Mouse (Mus musculus) forebrain, embryonic 14.5 days (tissue): ENCODE measurements around the gene Aldh18a1. TPM values are rescaled to one million over a fixed set of nuclear protein-coding genes. Genes with fewer than 3 reads are reported as not detected.

Experiments
- ATAC-seq: fragments of 200-750 bp; cut with Nextera tagmentation; 2 replicates; pipeline ENCODE4 v1.8.0; 2017; ENCODE audit warnings: mild to moderate bottlenecking, moderate library complexity
- DNase-seq: peaks from one replicate; pipeline ENCODE4 v3.0.0-alpha.2; 2015; ENCODE audit warnings: low spot score
- H3K27ac ChIP-seq: fragments of 300-500 bp; sonication (generic); 2 replicates; pipeline ENCODE4 v1.5.1; 2014; ENCODE audit warnings: low read depth, mild to moderate bottlenecking, control low read depth, low read length, moderate library complexity
- H3K27me3 ChIP-seq: fragments of 300-500 bp; sonication (generic); replicated peaks from 2 replicates; pipeline ENCODE4 v1.6.1; 2014; ENCODE audit warnings: low read length, control low read depth, mixed read lengths; ENCODE audit not compliant: control insufficient read depth, insufficient read depth
- H3K36me3 ChIP-seq: fragments of 300-500 bp; sonication (generic); 2 replicates; pipeline ENCODE4 v1.6.1; 2014; ENCODE audit warnings: low read length, control low read depth; ENCODE audit not compliant: control insufficient read depth, insufficient read depth
- H3K4me1 ChIP-seq: fragments of 300-500 bp; sonication (generic); 2 replicates; pipeline ENCODE4 v1.6.1; 2014; ENCODE audit warnings: antibody characterized with exemption, low read length, control low read depth; ENCODE audit not compliant: control insufficient read depth, insufficient read depth
- H3K4me2 ChIP-seq: fragments of 300-500 bp; sonication (generic); 2 replicates; pipeline ENCODE4 v1.6.1; 2014; ENCODE audit warnings: mild to moderate bottlenecking, control low read depth, low read length
- H3K4me3 ChIP-seq: fragments of 300-500 bp; sonication (generic); 2 replicates; pipeline ENCODE4 v1.5.1; 2014; ENCODE audit warnings: low read depth, low read length, control low read depth
- H3K9ac ChIP-seq: fragments of 300-500 bp; sonication (generic); 2 replicates; pipeline ENCODE4 v1.6.1; 2014; ENCODE audit warnings: mild to moderate bottlenecking, low read length, control low read depth, moderate library complexity
- H3K9me3 ChIP-seq: fragments of 300-500 bp; sonication (generic); replicated peaks from 2 replicates; pipeline ENCODE4 v1.6.1; 2016; ENCODE audit warnings: low read length, control low read depth, mixed read lengths; ENCODE audit not compliant: control insufficient read depth
- WGBS: fragments of 180-500 bp; shearing (Covaris S2); extraction: QIAGEN DNeasy Blood & Tissue Kit; methylation state at CpG from one replicate; pipeline ENCODE4 v1.1.7; 2014; 5-methylcytosine and 5-hydroxymethylcytosine counted together
- polyA plus RNA-seq: library from polyadenylated mRNA; unstranded; fragments of >200 nt; fragmentation: Nextera tagmentation; extraction: Ambion mirVana; gene quantifications from 2 replicates; pipeline ENCODE4 v1.2.1, GENCODE M21; 2014

The Aldh18a1 gene
- polyA plus RNA-seq, 1 experiment from 2014 or later, result 56.3 TPM

DNA sequence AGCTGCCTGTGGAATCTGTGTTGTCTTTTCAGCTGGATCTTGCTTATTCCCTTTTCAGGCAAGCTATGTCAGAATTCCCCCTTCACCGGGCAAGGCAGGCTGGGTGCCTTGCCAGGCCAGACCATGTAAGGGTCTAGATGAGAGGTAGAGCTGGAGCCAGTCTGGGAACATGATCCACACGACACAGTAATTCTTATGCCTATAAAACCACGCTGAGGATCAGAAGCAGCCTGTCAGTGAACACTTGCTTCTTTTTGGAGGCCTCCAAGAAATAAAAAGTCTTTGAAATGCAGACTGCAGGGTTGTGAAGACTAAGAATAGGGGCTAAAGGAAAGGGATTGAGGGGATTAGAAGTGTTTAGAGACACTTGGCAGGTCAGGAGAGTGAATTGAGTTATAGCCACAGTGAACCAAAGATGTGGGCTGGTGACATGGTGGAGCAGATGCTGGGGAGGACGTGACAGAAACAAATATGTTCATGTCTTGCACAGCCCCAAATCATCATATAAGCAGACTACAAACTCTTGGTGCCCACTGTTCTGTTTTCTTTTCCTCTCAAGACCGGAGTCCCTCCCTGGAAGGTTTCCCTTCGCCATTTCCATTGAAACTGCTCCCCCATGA is 38.6 kb downstream of the Aldh18a1 start:
- WGBS, result 53% methylated on average over 6 of the region's 6 CpGs
- DNase-seq (no peak), ATAC-seq (no peak)
- H3K4me3 ChIP-seq, result no peak overlapping the region
- H3K27ac ChIP-seq, result no peak overlapping the region
- no peak overlapping the region for H3K4me2 ChIP-seq
- no peaks in the 10 kb centered on the region for H3K27me3 ChIP-seq
- no peaks in the 10 kb centered on the region for H3K9me3 ChIP-seq
- peaks cover 45% of the 10 kb centered on the region for H3K36me3 ChIP-seq
- no peaks in the 10 kb centered on the region for H3K4me1 ChIP-seq
- H3K9ac ChIP-seq, result no peak overlapping the region

DNA sequence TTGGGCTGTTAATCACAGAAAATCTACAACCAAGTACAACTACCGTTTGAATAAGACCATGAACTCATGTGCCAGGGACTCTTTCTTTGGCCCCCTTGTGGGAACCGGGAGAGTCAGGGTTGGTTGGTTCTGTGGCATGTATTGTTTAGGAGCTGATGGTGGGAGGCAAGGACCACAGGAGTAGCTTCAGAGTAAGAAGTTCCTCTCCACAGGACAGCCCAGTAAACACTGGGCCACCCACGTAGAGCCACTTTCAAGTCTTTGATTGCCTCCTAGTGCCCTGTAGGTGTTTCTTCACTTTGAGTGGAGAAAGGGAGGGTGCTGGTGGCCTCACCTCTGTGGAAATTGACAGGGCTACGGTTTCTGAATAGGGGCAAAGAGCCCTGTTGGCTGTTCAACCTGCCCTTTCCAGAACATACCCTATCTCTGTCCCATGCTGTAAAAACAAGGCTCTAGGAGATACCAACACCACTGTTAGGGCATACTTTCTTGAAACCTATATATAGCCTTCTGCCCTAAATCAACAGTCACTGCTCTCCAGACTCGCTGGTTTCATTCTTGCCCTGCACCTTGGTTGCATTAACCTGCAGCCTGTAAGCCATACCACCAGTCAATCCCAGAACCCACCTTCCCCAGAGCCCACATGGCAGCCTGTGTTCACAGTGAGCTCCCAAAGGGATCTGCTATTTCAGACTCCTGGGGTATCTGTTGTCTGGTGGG is 39.3 kb downstream of the Aldh18a1 start:
- H3K4me3 ChIP-seq, result no peak overlapping the region
- WGBS, result 37% methylated on average over 5 of the region's 5 CpGs
- DNase-seq, result no peak
- no peaks in the 10 kb centered on the region for H3K27me3 ChIP-seq
- H3K9ac ChIP-seq, result no peak overlapping the region
- peaks cover 38% of the 10 kb centered on the region for H3K36me3 ChIP-seq
- no peak for ATAC-seq
- H3K4me2 ChIP-seq, result no peak overlapping the region
- H3K9me3 ChIP-seq, result no peaks in the 10 kb centered on the region
- no peaks in the 10 kb centered on the region for H3K4me1 ChIP-seq
- H3K27ac ChIP-seq, result no peak overlapping the region

- no peak overlapping the region for H3K4me3 ChIP-seq
- H3K4me1 ChIP-seq, result no peaks in the 10 kb centered on the region
- WGBS, result 84% methylated on average over 6 of the region's 6 CpGs
- no peaks in the 10 kb centered on the region for H3K27me3 ChIP-seq
- H3K9ac ChIP-seq, result no peak overlapping the region
- DNase-seq (no peak), ATAC-seq (no peak)
- H3K36me3 ChIP-seq, result peaks cover 32% of the 10 kb centered on the region
- no peak overlapping the region for H3K4me2 ChIP-seq
- no peak overlapping the region for H3K27ac ChIP-seq
- H3K9me3 ChIP-seq, result no peaks in the 10 kb centered on the region
Measured at GRCm38 (mm10) chr19:40548386-40548785, 39.9 kb downstream of the Aldh18a1 start.

- H3K4me1 ChIP-seq, result no peaks in the 10 kb centered on the region
- no peak overlapping the region for H3K9ac ChIP-seq
- H3K27me3 ChIP-seq, result no peaks in the 10 kb centered on the region
- WGBS, result 9% methylated on average over 3 of the region's 3 CpGs
- peak; percentile 89 for DNase-seq
- H3K36me3 ChIP-seq, result no peaks in the 10 kb centered on the region
- ATAC-seq, result peak; percentile 88
- H3K4me2 ChIP-seq, result no peak overlapping the region
- H3K27ac ChIP-seq, result no peak overlapping the region
- no peaks in the 10 kb centered on the region for H3K9me3 ChIP-seq
- H3K4me3 ChIP-seq, result no peak overlapping the region
Measured at GRCm38 (mm10) chr19:40544856-40545255, 43.4 kb downstream of the Aldh18a1 start.

- H3K9ac ChIP-seq, result no peak overlapping the region
- H3K9me3 ChIP-seq, result no peaks in the 10 kb centered on the region
- ATAC-seq, result no peak
- no peak for DNase-seq
- no peaks in the 10 kb centered on the region for H3K4me1 ChIP-seq
- H3K4me2 ChIP-seq, result no peak overlapping the region
- WGBS, result 90% methylated on average over 7 of the region's 7 CpGs
- no peaks in the 10 kb centered on the region for H3K27me3 ChIP-seq
- H3K27ac ChIP-seq, result no peak overlapping the region
- no peak overlapping the region for H3K4me3 ChIP-seq
- no peaks in the 10 kb centered on the region for H3K36me3 ChIP-seq
Measured at GRCm38 (mm10) chr19:40542776-40543175, 45.5 kb downstream of the Aldh18a1 start.

DNA sequence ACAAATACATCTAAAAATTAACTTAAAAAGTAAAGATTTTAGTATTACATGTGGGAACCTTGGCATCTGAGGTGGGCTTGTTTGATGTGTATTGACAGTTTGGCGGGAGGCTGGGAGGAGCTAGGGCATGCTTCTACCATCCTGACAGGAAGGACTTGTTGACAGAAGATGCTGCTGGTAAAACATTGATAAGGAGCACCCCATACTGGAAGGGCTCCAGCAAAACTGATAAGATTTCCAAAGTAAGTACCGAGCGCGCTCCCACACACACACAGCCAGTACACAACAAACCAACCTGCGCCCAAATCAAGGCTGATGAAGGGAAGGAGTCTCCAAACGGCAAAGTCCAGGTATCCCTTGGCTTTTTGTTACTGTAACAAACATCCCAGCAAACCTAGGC is 51.7 kb downstream of the Aldh18a1 start:
- WGBS, result 94% methylated on average over 6 of the region's 6 CpGs
- no peak overlapping the region for H3K27ac ChIP-seq
- ATAC-seq, result no peak

DNA sequence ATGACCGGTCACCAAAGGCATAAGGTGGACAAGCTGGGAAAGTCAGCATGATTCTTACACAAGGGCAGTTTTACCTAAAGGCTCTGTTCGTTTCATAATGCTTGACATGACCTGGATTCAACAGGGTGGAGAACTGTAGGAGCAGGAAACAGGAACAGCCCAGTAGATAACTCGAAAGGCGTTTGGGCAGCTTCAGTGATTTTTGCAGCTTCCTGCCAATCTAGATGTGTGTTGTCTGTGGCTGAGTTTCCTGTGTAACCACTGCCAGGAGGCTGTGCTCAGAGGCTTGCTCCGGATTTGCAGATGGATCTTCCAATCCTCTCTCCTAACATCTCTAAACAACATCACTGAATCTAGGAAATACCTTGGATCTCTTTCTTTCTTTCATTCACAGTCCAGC is 55.7 kb downstream of the Aldh18a1 start:
- Histone ChIP-seq H3K4me3 (no peak overlapping the region), H3K27me3 (no peaks in the 10 kb centered on the region), H3K4me1 (no peaks in the 10 kb centered on the region), H3K27ac (no peak overlapping the region), H3K9ac (no peak overlapping the region), H3K36me3 (no peaks in the 10 kb centered on the region), H3K4me2 (no peak overlapping the region), H3K9me3 (no peaks in the 10 kb centered on the region)
- WGBS, result 93% methylated on average over 5 of the region's 5 CpGs
- ATAC-seq (no peak), DNase-seq (no peak)

More for the DNA sequence above, 51.7 kb downstream of the Aldh18a1 start:
- Histone ChIP-seq H3K4me3 (no peak overlapping the region), H3K36me3 (no peaks in the 10 kb centered on the region), H3K4me1 (no peaks in the 10 kb centered on the region), H3K4me2 (no peak overlapping the region), H3K9me3 (no peaks in the 10 kb centered on the region), H3K9ac (no peak overlapping the region), H3K27me3 (no peaks in the 10 kb centered on the region)
- DNase-seq, result no peak

DNA sequence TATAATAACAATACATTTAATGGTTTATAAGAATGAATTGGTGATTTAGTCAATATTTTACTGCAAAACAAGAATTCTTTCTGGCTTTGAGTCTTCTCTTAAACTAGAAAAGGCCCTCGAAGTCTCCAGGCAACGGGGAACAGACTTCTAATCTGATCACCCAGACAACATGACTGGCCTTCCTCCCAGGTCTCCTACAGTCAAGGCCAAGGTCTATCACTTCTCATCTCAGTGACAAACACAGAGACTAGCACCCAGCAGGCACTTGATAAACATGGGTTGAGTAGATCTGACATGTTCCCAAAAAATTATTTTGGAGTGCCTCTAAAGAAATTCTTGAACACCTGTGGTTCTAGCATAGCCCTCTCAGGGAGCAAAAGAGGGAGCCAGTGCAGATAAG is 57.9 kb downstream of the Aldh18a1 start:
- no peaks in the 10 kb centered on the region for H3K27me3 ChIP-seq
- no peak overlapping the region for H3K4me3 ChIP-seq
- no peak for ATAC-seq
- H3K9ac ChIP-seq, result no peak overlapping the region
- H3K9me3 ChIP-seq, result no peaks in the 10 kb centered on the region
- WGBS, result 90% methylated on average over 2 of the region's 2 CpGs
- no peaks in the 10 kb centered on the region for H3K36me3 ChIP-seq
- no peak overlapping the region for H3K27ac ChIP-seq
- no peaks in the 10 kb centered on the region for H3K4me1 ChIP-seq
- no peak overlapping the region for H3K4me2 ChIP-seq
- no peak for DNase-seq

DNA sequence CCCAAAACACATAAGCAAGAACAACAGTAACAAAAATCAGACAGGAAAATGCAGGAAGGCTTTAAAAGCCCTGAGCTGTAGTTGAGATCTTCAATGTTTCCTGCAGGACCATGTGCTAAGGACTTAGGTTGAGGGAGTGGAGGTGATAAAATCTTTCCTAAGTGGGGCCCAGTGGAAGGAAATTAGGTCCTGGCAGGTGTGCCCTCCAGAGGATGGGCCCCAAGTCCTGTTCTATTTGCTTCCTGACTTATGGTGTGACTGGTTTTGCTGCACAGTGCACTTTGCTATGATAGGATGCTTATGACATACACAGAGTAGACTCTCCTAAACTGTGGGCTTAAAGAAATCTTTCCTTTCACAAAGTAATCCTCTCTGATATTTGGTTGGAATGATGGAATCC is 60.0 kb downstream of the Aldh18a1 start:
- H3K9ac ChIP-seq, result no peak overlapping the region
- no peaks in the 10 kb centered on the region for H3K9me3 ChIP-seq
- no peaks in the 10 kb centered on the region for H3K4me1 ChIP-seq
- H3K4me2 ChIP-seq, result no peak overlapping the region
- no peaks in the 10 kb centered on the region for H3K36me3 ChIP-seq
- DNase-seq (no peak), ATAC-seq (no peak)
- H3K4me3 ChIP-seq, result no peak overlapping the region
- H3K27ac ChIP-seq, result no peak overlapping the region
- no peaks in the 10 kb centered on the region for H3K27me3 ChIP-seq
